Mouse (Mus musculus): Measurements from ENCODE around the gene Emg1. TPM values are rescaled to one million over a fixed set of nuclear protein-coding genes. Genes with fewer than 3 reads are reported as not detected.

The Emg1 gene
- polyA plus RNA-seq, 2 experiments: 103 to 147 TPM

DNA sequence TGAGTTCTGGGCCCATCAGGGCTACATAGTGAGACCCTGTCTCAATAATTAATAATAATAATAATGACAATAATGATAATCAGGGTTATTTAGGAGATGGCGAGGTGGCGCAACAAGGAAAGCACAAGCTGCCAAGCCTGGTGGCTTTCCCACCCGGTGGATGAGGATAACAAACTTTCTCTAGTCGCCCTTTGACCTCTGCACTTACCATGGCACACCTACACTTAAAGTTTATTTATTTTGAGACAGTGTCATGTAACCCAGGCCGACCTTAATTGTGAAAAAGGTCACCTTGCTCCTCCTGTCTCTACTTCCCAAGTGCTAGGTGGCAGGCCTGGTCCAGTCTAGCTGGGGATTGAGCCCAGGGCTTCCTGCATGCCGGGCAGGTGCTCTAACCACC is 13.2 kb downstream of the Emg1 start:
- Histone ChIP-seq H3K4me3 (ENCODE audit: insufficient read depth in 1 of 2, low read depth in 2 of 2, low read length in 2 of 2) (no peak overlapping the region), H3K4me2 (ENCODE audit: low read depth) (no peak overlapping the region), H3K36me3 (replicated peaks; ENCODE audit: control insufficient read depth, insufficient read depth, low read depth) (peaks cover 56% of the 10 kb centered on the region), H3K27ac (no peak overlapping the region), H3K27me3 (ENCODE audit: control insufficient read depth, insufficient read depth, low read length) (no peaks in the 10 kb centered on the region), H3K9me3 (ENCODE audit: control insufficient read depth, low read length) (no peaks in the 10 kb centered on the region), H3K4me1 (replicated peaks; ENCODE audit: control insufficient read depth in 2 of 2, insufficient read depth in 2 of 2, low read length in 1 of 2) (no peaks in the 10 kb centered on the region), H3K9ac (replicated peaks) (no peak overlapping the region)
- ATAC-seq (ENCODE audit: insufficient read depth) (no peak), DNase-seq (ENCODE audit: low read depth in 3 of 3, low spot score in 3 of 3) (no peak)
- 74% methylated on average over 6 of the region's 6 CpGs for WGBS (ENCODE audit: insufficient replicate concordance)
- TF ChIP-seq EP300 (IDR thresholded peaks at IDR 0.05; ENCODE audit: low read depth): no peak
- no peak for TF ChIP-seq CTCF (IDR thresholded peaks at IDR 0.05; ENCODE audit: low read depth)

DNA sequence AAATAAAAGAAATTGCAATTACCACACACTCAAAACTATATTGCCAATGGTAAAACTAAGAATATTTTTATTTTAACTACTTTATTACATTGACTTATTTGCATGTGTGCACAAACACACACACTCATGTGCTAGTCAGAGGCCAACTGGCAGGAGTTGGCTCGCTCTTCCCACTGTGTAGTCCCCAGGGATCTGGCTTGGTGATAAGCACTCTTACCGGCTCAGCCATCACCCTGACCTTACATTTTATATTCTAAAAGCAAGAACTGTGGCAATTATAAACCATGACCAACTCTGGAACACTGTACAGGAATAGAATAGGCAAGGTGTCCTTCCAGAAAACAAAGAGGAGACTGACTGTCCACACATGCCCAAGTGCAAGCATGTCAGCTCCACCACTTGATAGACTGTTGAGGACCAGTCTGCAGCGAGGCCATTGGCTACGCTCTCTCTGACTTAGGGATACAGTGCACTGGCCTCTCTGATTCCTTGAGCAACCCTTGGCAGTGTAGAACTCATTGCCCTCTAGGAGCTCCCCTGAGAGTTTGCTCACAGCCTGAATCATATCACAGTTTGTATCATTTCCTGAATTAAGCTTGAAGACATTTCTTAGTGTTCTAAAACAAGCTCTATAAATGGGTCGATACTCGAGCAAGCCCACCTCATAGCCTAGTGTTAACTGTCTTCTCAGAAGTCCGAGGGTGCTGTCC is 15.4 kb downstream of the Emg1 start:
- no peak for TF ChIP-seq EP300 (IDR thresholded peaks at IDR 0.05; ENCODE audit: low read depth)
- TF ChIP-seq CTCF (IDR thresholded peaks at IDR 0.05; ENCODE audit: low read depth): no peak
- DNase-seq (ENCODE audit: low read depth in 3 of 3, low spot score in 3 of 3): no peak
- H3K27me3 ChIP-seq (ENCODE audit: control insufficient read depth, insufficient read depth, low read length): no peaks in the 10 kb centered on the region
- peaks cover 37% of the 10 kb centered on the region for H3K36me3 ChIP-seq (replicated peaks; ENCODE audit: control insufficient read depth, insufficient read depth, low read depth)
- no peak overlapping the region for H3K4me3 ChIP-seq (ENCODE audit: insufficient read depth in 1 of 2, low read depth in 2 of 2, low read length in 2 of 2)
- H3K27ac ChIP-seq: no peak overlapping the region
- H3K9ac ChIP-seq (replicated peaks): no peak overlapping the region
- WGBS (ENCODE audit: insufficient replicate concordance): 77% methylated on average over 7 of the region's 7 CpGs
- H3K4me1 ChIP-seq (replicated peaks; ENCODE audit: control insufficient read depth in 2 of 2, insufficient read depth in 2 of 2, low read length in 1 of 2): peaks cover 0 to 11% of the 10 kb centered on the region in 2 experiments; a peak in 2 of 4 replicates
- no peaks in the 10 kb centered on the region for H3K9me3 ChIP-seq (ENCODE audit: control insufficient read depth, low read length)
- no peak overlapping the region for H3K4me2 ChIP-seq (ENCODE audit: low read depth)
- ATAC-seq (ENCODE audit: insufficient read depth): no peak

DNA sequence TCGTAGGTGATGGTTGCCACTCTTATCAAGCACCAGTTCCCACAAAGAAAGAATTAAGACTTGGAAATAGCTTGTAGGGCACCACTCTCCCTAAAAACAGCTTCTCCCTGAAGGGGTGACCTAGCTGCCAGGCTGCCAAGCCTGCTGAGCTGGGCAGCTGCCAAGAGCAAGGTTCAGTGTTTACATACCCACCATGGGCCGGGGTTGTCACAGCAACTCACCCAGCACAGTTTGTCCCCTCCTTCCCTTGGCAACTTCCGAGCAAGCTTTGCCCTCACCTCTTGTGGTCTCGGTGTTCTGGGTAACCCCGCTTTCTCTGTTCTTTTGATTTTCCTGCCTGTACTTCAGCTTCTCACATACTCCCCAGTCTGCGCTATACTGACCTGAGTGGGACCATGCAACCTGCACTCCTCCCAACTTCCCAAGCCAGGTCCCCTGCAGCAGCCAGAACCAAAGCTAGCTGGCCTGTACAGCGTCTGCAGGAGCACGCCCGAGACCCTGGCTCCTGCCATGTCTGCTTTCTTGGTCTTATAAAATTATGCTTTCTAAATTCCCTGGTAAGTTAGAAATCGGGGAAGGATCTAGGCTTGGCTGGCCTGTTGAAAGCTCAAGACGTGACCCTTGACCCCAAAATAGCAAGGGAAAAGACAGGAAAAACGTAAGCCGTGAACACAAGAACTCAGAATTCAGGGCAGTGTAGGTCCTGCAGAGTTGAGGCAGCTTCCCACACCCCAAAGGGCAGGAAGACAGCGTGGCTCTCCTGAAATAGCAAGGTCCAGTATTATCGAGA is 17.6 kb downstream of the Emg1 start:
- DNase-seq (ENCODE audit: low read depth in 3 of 3, low spot score in 3 of 3): no peak

DNA sequence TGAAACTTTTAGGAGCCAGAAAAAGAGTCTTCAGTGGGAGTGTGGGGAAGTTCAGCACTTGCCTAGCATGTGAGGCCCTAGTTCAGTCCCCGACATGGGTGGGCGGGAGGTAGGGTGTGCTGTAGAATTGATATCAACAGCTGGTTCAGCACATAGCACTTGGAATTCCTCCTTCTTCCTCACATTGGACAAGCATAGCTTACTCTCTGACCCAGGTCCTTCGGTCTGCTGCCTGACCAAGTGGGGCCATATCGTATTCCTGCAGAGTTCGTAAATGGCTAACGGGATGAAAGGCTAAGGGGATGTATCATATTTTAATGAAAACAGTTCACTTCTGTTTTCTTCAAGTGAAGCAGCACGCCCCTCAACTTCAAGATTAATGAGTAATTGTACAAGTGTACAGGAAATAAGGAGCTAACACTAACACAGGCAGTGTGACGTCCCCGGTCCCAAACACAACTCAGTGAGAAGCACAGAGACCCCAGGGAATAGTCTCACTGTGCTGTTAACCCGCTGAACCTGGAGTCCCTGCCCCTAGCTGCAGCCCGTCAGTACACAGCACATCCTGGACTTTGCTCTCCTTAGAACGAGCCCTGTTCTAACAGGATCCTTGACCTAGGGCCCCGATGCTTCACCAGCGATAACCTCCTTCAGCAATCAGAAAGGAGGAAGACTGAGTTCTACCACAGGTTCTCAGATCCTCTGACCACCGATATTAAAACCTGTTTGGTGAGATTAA is 18.6 kb downstream of the Emg1 start:
- Histone ChIP-seq H3K9ac (replicated peaks) (no peak overlapping the region), H3K4me3 (ENCODE audit: insufficient read depth in 1 of 2, low read depth in 2 of 2, low read length in 2 of 2) (no peak overlapping the region), H3K27ac (no peak overlapping the region), H3K4me2 (ENCODE audit: low read depth) (no peak overlapping the region), H3K4me1 (replicated peaks; ENCODE audit: control insufficient read depth in 2 of 2, insufficient read depth in 2 of 2, low read length in 1 of 2) (peaks cover 0 to 11% of the 10 kb centered on the region in 2 experiments; a peak in 2 of 4 replicates), H3K27me3 (ENCODE audit: control insufficient read depth, insufficient read depth, low read length) (no peaks in the 10 kb centered on the region), H3K9me3 (ENCODE audit: control insufficient read depth, low read length) (no peaks in the 10 kb centered on the region), H3K36me3 (replicated peaks; ENCODE audit: control insufficient read depth, insufficient read depth, low read depth) (peaks cover 9% of the 10 kb centered on the region)
- ATAC-seq (ENCODE audit: insufficient read depth) (no peak), DNase-seq (ENCODE audit: low read depth in 3 of 3, low spot score in 3 of 3) (no peak)
- no peak for TF ChIP-seq EP300 (IDR thresholded peaks at IDR 0.05; ENCODE audit: low read depth)
- no peak for TF ChIP-seq CTCF (IDR thresholded peaks at IDR 0.05; ENCODE audit: low read depth)
- WGBS (ENCODE audit: insufficient replicate concordance): 78% methylated on average over 15 of the region's 15 CpGs

More for the DNA sequence above, 17.6 kb downstream of the Emg1 start:
- TF ChIP-seq EP300 (IDR thresholded peaks at IDR 0.05; ENCODE audit: low read depth) (no peak), CTCF (IDR thresholded peaks at IDR 0.05; ENCODE audit: low read depth) (no peak)
- no peaks in the 10 kb centered on the region for H3K27me3 ChIP-seq (ENCODE audit: control insufficient read depth, insufficient read depth, low read length)
- 76% methylated on average over 15 of the region's 15 CpGs for WGBS (ENCODE audit: insufficient replicate concordance)
- H3K36me3 ChIP-seq (replicated peaks; ENCODE audit: control insufficient read depth, insufficient read depth, low read depth): peaks cover 17% of the 10 kb centered on the region
- H3K4me2 ChIP-seq (ENCODE audit: low read depth): no peak overlapping the region
- peaks cover 0 to 11% of the 10 kb centered on the region in 2 experiments; a peak in 2 of 4 replicates for H3K4me1 ChIP-seq (replicated peaks; ENCODE audit: control insufficient read depth in 2 of 2, insufficient read depth in 2 of 2, low read length in 1 of 2)
- H3K27ac ChIP-seq: no peak overlapping the region
- H3K4me3 ChIP-seq (ENCODE audit: insufficient read depth in 1 of 2, low read depth in 2 of 2, low read length in 2 of 2): no peak overlapping the region
- H3K9ac ChIP-seq (replicated peaks): no peak overlapping the region
- no peaks in the 10 kb centered on the region for H3K9me3 ChIP-seq (ENCODE audit: control insufficient read depth, low read length)
- ATAC-seq (ENCODE audit: insufficient read depth): no peak

Measured in liver, embryonic 14.5 days (tissue).